Mouse (Mus musculus): ENCODE results near the gene Olfr1475. TPM values are rescaled to one million over a fixed set of nuclear protein-coding genes. Genes with fewer than 3 reads are reported as not detected.

Olfr1475 gene
- not detected in 2 replicates for polyA plus RNA-seq (2015; fragmentation: Nextera tagmentation; extraction: Ambion mirVana)

GRCm38 (mm10) chr19:13480096-13480495, at the start of gene Olfr1475:
Gene Olfr1475, minus strand, starts transcription at chr19:13480196.

DNA sequence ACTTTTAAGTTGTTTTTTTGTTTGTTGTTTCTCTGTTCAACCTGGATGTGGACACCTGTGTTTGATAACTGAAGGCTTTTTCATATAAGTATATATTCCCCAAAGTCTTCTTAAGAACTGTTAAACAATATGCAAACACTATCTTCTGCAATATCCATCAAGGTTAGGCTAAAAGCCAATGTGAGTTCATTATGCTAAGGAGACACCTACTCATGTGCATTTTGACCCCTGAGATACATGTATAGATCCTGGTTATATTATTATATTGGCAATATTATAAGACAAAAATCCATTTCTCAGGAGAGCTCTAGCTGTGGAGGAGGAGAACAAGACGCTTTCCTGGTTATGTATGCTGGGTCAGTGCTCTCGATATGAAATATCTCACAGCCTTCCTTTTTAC, 47.6 kb upstream of the Olfr1475 start, which contains the start of gene Olfr1480:
Gene Olfr1480, plus strand, starts transcription at position 301 of the 400 bp plus-strand sequence.

GRCm38 (mm10) chr19:13500246-13500645, 20.2 kb upstream of the Olfr1475 start, which contains the start of gene Olfr1477:
Gene Olfr1477, plus strand, starts transcription at chr19:13500546.

GRCm38 (mm10) chr19:13469265-13469664, 10.7 kb downstream of the Olfr1475 start, which contains the start of gene Olfr1474:
Gene Olfr1474, plus strand, starts transcription at chr19:13469565.

GRCm38 (mm10) chr19:13455986-13456385, 24.0 kb downstream of the Olfr1475 start, which contains the start of gene Olfr1472:
Gene Olfr1472, minus strand, starts transcription at chr19:13456086.

GRCm38 (mm10) chr19:13443109-13443508, 36.9 kb downstream of the Olfr1475 start, which contains the start of gene Olfr1471:
Gene Olfr1471, plus strand, starts transcription at chr19:13443409.

Other genes starting within 250 kb of the Olfr1475 start
- not detected in 2 replicates for gene Olfr1463, start 248.9 kb downstream of the Olfr1475 start, polyA plus RNA-seq (2015; fragmentation: Nextera tagmentation; extraction: Ambion mirVana)
- not detected in 2 replicates for gene Olfr1465, start 164.7 kb downstream of the Olfr1475 start, polyA plus RNA-seq (2015; fragmentation: Nextera tagmentation; extraction: Ambion mirVana)
- not detected in 2 replicates for gene Olfr1466, start 141.3 kb downstream of the Olfr1475 start, polyA plus RNA-seq (2015; fragmentation: Nextera tagmentation; extraction: Ambion mirVana)
- gene Olfr1467, start 118.0 kb downstream of the Olfr1475 start, polyA plus RNA-seq (2015; fragmentation: Nextera tagmentation; extraction: Ambion mirVana), result not detected in 2 replicates
- gene Olfr1469, start 72.3 kb downstream of the Olfr1475 start, polyA plus RNA-seq (2015; fragmentation: Nextera tagmentation; extraction: Ambion mirVana), result not detected in 2 replicates
- not detected in 2 replicates for gene Olfr1471, start 36.8 kb downstream of the Olfr1475 start, polyA plus RNA-seq (2015; fragmentation: Nextera tagmentation; extraction: Ambion mirVana)
- gene Olfr1472, start 24.1 kb downstream of the Olfr1475 start, polyA plus RNA-seq (2015; fragmentation: Nextera tagmentation; extraction: Ambion mirVana), result not detected in 2 replicates
- gene Olfr1474, start 10.6 kb downstream of the Olfr1475 start, polyA plus RNA-seq (2015; fragmentation: Nextera tagmentation; extraction: Ambion mirVana), result not detected in 2 replicates
- gene Olfr1477, start 20.4 kb upstream of the Olfr1475 start, polyA plus RNA-seq (2015; fragmentation: Nextera tagmentation; extraction: Ambion mirVana), result not detected in 2 replicates
- not detected in 2 replicates for gene Olfr1480, start 47.7 kb upstream of the Olfr1475 start, polyA plus RNA-seq (2015; fragmentation: Nextera tagmentation; extraction: Ambion mirVana)
- gene Olfr1484, start 103.3 kb upstream of the Olfr1475 start, polyA plus RNA-seq (2015; fragmentation: Nextera tagmentation; extraction: Ambion mirVana), result not detected in 2 replicates
- gene Olfr1487, start 137.2 kb upstream of the Olfr1475 start, polyA plus RNA-seq (2015; fragmentation: Nextera tagmentation; extraction: Ambion mirVana), result not detected in 2 replicates
- not detected in 2 replicates for gene Olfr1489, start 151.4 kb upstream of the Olfr1475 start, polyA plus RNA-seq (2015; fragmentation: Nextera tagmentation; extraction: Ambion mirVana)
- not detected in 2 replicates for gene Olfr1490, start 170.9 kb upstream of the Olfr1475 start, polyA plus RNA-seq (2015; fragmentation: Nextera tagmentation; extraction: Ambion mirVana)
- gene Olfr1491, start 217.1 kb upstream of the Olfr1475 start, polyA plus RNA-seq (2015; fragmentation: Nextera tagmentation; extraction: Ambion mirVana), result not detected in 2 replicates
- gene Olfr1493-ps1, start 243.1 kb upstream of the Olfr1475 start, polyA plus RNA-seq (2015; fragmentation: Nextera tagmentation; extraction: Ambion mirVana), result not detected in 2 replicates